Mouse (Mus musculus): Measurements from ENCODE around the gene Zp1. TPM values are rescaled to one million over a fixed set of nuclear protein-coding genes. Genes with fewer than 3 reads are reported as not detected.

Gene Zp1
- polyA plus RNA-seq, 1 experiment: 0.05 TPM

- Histone ChIP-seq H3ac (ENCODE audit: control insufficient read depth, insufficient read length) (no peak overlapping the region), H3K4me2 (ENCODE audit: low read depth) (peak overlapping the region; percentile 21), H3K27me3 (ENCODE audit: control insufficient read depth, insufficient read depth, insufficient read length) (peaks cover 33% of the 10 kb centered on the region), H3K79me2 (ENCODE audit: control insufficient read depth, insufficient read depth) (no peaks in the 10 kb centered on the region), H3K36me3 (ENCODE audit: control insufficient read depth, insufficient read depth) (no peaks in the 10 kb centered on the region), H3K4me3 (no peak overlapping the region)
- no peak for TF ChIP-seq POLR2AphosphoS2 (IDR thresholded peaks at IDR 0.05; ENCODE audit: insufficient read length, low read depth)
- TF ChIP-seq TCF12 (IDR thresholded peaks at IDR 0.05; ENCODE audit: insufficient read depth, poor library complexity, severe bottlenecking): no peak
- no peak for TF ChIP-seq CEBPB (IDR thresholded peaks at IDR 0.05; ENCODE audit: insufficient read depth, poor library complexity, severe bottlenecking)
- TF ChIP-seq POLR2A (IDR thresholded peaks at IDR 0.05; ENCODE audit: insufficient read length, low read depth): no peak
- no peak for TF ChIP-seq USF1 (IDR thresholded peaks at IDR 0.05; ENCODE audit: low read depth)
- TF ChIP-seq SRF (IDR thresholded peaks at IDR 0.05; ENCODE audit: control insufficient read depth, insufficient read length, low read depth): no peak
- TF ChIP-seq MAX (IDR thresholded peaks at IDR 0.05; ENCODE audit: low read depth): no peak
- no peak for TF ChIP-seq TCF3 (IDR thresholded peaks at IDR 0.05; ENCODE audit: insufficient read length, low read depth)
- peak; percentile 91 to 96 (median 93) for TF ChIP-seq MYOD1 (IDR thresholded peaks at IDR 0.05; ENCODE audit: control insufficient read depth in 1 of 3, insufficient read length in 2 of 3, low read depth in 2 of 3)
- TF ChIP-seq REST (IDR thresholded peaks at IDR 0.05; ENCODE audit: insufficient read depth, insufficient read length): no peak
- peak in 1 of 3 experiments; percentile 31 for TF ChIP-seq MYOG (IDR thresholded peaks at IDR 0.05; ENCODE audit: control insufficient read depth in 1 of 3, insufficient read depth in 1 of 3, insufficient read length in 2 of 3, low read depth in 2 of 3)
- TF ChIP-seq E2F4 (IDR thresholded peaks at IDR 0.05; ENCODE audit: insufficient read depth): no peak
Measured at GRCm38 (mm10) chr19:10959085-10959977, 38.9 kb upstream of the Zp1 start.

- Histone ChIP-seq H3K27me3 (ENCODE audit: control insufficient read depth, insufficient read depth, insufficient read length) (no peaks in the 10 kb centered on the region), H3K4me3 (no peak overlapping the region), H3K4me2 (ENCODE audit: low read depth) (peak overlapping the region; percentile 72), H3ac (ENCODE audit: control insufficient read depth, insufficient read length) (no peak overlapping the region), H3K79me2 (ENCODE audit: control insufficient read depth, insufficient read depth) (peaks cover 14% of the 10 kb centered on the region), H3K36me3 (ENCODE audit: control insufficient read depth, insufficient read depth) (no peaks in the 10 kb centered on the region)
- TF ChIP-seq MAX (IDR thresholded peaks at IDR 0.05; ENCODE audit: low read depth) (no peak), TCF12 (IDR thresholded peaks at IDR 0.05; ENCODE audit: insufficient read depth, poor library complexity, severe bottlenecking) (no peak), SRF (IDR thresholded peaks at IDR 0.05; ENCODE audit: control insufficient read depth, insufficient read length, low read depth) (no peak), USF1 (IDR thresholded peaks at IDR 0.05; ENCODE audit: low read depth) (no peak), CEBPB (IDR thresholded peaks at IDR 0.05; ENCODE audit: insufficient read depth, poor library complexity, severe bottlenecking) (no peak), MYOD1 (IDR thresholded peaks at IDR 0.05; ENCODE audit: control insufficient read depth in 1 of 3, insufficient read length in 2 of 3, low read depth in 2 of 3) (peak; percentile 54 to 77 (median 56)), MYOG (IDR thresholded peaks at IDR 0.05; ENCODE audit: control insufficient read depth in 1 of 3, insufficient read depth in 1 of 3, insufficient read length in 2 of 3, low read depth in 2 of 3) (peak in 2 of 3 experiments; percentile 80 to 82)
Measured at GRCm38 (mm10) chr19:10952021-10952939, 31.8 kb upstream of the Zp1 start.

GRCm38 (mm10) chr19:10949558-10949957 lies 29.1 kb upstream of the Zp1 start:
- Histone ChIP-seq H3K4me3 (peak overlapping the region; percentile 95), H3K36me3 (ENCODE audit: control insufficient read depth, insufficient read depth) (no peaks in the 10 kb centered on the region), H3ac (ENCODE audit: control insufficient read depth, insufficient read length) (no peak overlapping the region), H3K4me2 (ENCODE audit: low read depth) (peak overlapping the region; percentile 86), H3K27me3 (ENCODE audit: control insufficient read depth, insufficient read depth, insufficient read length) (no peaks in the 10 kb centered on the region), H3K79me2 (ENCODE audit: control insufficient read depth, insufficient read depth) (peaks cover 30% of the 10 kb centered on the region)
- TF ChIP-seq E2F4 (IDR thresholded peaks at IDR 0.05; ENCODE audit: insufficient read depth): no peak
- no peak for TF ChIP-seq MYOG (IDR thresholded peaks at IDR 0.05; ENCODE audit: control insufficient read depth in 1 of 3, insufficient read depth in 1 of 3, insufficient read length in 2 of 3, low read depth in 2 of 3)
- TF ChIP-seq SRF (IDR thresholded peaks at IDR 0.05; ENCODE audit: control insufficient read depth, insufficient read length, low read depth): no peak
- TF ChIP-seq MYOD1 (IDR thresholded peaks at IDR 0.05; ENCODE audit: control insufficient read depth in 1 of 3, insufficient read length in 2 of 3, low read depth in 2 of 3): no peak
- TF ChIP-seq CEBPB (IDR thresholded peaks at IDR 0.05; ENCODE audit: insufficient read depth, poor library complexity, severe bottlenecking): no peak
- TF ChIP-seq POLR2A (IDR thresholded peaks at IDR 0.05; ENCODE audit: insufficient read length, low read depth): no peak
- TF ChIP-seq USF1 (IDR thresholded peaks at IDR 0.05; ENCODE audit: low read depth): no peak
- no peak for TF ChIP-seq MAX (IDR thresholded peaks at IDR 0.05; ENCODE audit: low read depth)
- TF ChIP-seq POLR2AphosphoS2 (IDR thresholded peaks at IDR 0.05; ENCODE audit: insufficient read length, low read depth): no peak
- TF ChIP-seq TCF12 (IDR thresholded peaks at IDR 0.05; ENCODE audit: insufficient read depth, poor library complexity, severe bottlenecking): no peak

GRCm38 (mm10) chr19:10949112-10949511 lies 28.7 kb upstream of the Zp1 start, which contains the start of gene Ccdc86:
Ccdc86 (minus strand) TSS chr19:10949266.
- Histone ChIP-seq H3K4me2 (ENCODE audit: low read depth) (peak within 1 kb of the TSS; percentile 86), H3K36me3 (ENCODE audit: control insufficient read depth, insufficient read depth) (no peaks in the 10 kb centered on the region), H3K27me3 (ENCODE audit: control insufficient read depth, insufficient read depth, insufficient read length) (no peaks in the 10 kb centered on the region), H3K79me2 (ENCODE audit: control insufficient read depth, insufficient read depth) (peaks cover 30% of the 10 kb centered on the region), H3ac (ENCODE audit: control insufficient read depth, insufficient read length) (peak within 1 kb of the TSS; percentile 34), H3K4me3 (peak within 1 kb of the TSS; percentile 95)
- TF ChIP-seq TCF12 (IDR thresholded peaks at IDR 0.05; ENCODE audit: insufficient read depth, poor library complexity, severe bottlenecking) (no peak), MYOD1 (IDR thresholded peaks at IDR 0.05; ENCODE audit: control insufficient read depth in 1 of 3, insufficient read length in 2 of 3, low read depth in 2 of 3) (no peak), CEBPB (IDR thresholded peaks at IDR 0.05; ENCODE audit: insufficient read depth, poor library complexity, severe bottlenecking) (no peak), SRF (IDR thresholded peaks at IDR 0.05; ENCODE audit: control insufficient read depth, insufficient read length, low read depth) (peak; percentile 74), USF1 (IDR thresholded peaks at IDR 0.05; ENCODE audit: low read depth) (peak; percentile 58), MYOG (IDR thresholded peaks at IDR 0.05; ENCODE audit: control insufficient read depth in 1 of 3, insufficient read depth in 1 of 3, insufficient read length in 2 of 3, low read depth in 2 of 3) (no peak), TCF3 (IDR thresholded peaks at IDR 0.05; ENCODE audit: insufficient read length, low read depth) (no peak), POLR2AphosphoS2 (IDR thresholded peaks at IDR 0.05; ENCODE audit: insufficient read length, low read depth) (peak; percentile 75), POLR2A (IDR thresholded peaks at IDR 0.05; ENCODE audit: insufficient read length, low read depth) (peak; percentile 74), REST (IDR thresholded peaks at IDR 0.05; ENCODE audit: insufficient read depth, insufficient read length) (no peak), E2F4 (IDR thresholded peaks at IDR 0.05; ENCODE audit: insufficient read depth) (no peak), MAX (IDR thresholded peaks at IDR 0.05; ENCODE audit: low read depth) (peak; percentile 91)

Data from myocyte (in vitro differentiated cells).